Comparison of ENCODE assay signal across 24 mouse cellular contexts in genomic region chr9:104142805-104143204, GRCm38 (mm10). TPM values are rescaled to one million over a fixed set of nuclear protein-coding genes. Genes with fewer than 3 reads are reported as not detected.
DNase-seq lines count a peak whose midpoint lies in the region; ATAC-seq and TF ChIP-seq lines count a peak whose summit lies in the region.
"Had no signal": no experiment of that assay in that cellular context is flagged by ENCODE, and none has a peak within 500 bp of the region (broad histone marks: within the 10 kb centered on the region; RNA-seq: fewer than 3 reads in every experiment).

No protein-coding gene starts in this region.

- intact Hi-C loops in heart, postnatal 36 days (cut with DNase I), result no loop called here

- H3K4me2 ChIP-seq in heart, embryonic 13.5 days, result no peak overlapping the region
- H3K4me2 ChIP-seq in heart, embryonic 15.5 days, result no peak overlapping the region
- H3K4me2 ChIP-seq in heart, embryonic 11.5 days, result no peak overlapping the region
- H3K4me2 ChIP-seq in heart, postnatal 0 days (ENCODE audit: low read depth, low read length), result no peak overlapping the region
- no peak overlapping the region for H3K4me2 ChIP-seq in liver, embryonic 16.5 days (ENCODE audit: low read depth, low read length)
- H3K4me2 ChIP-seq: embryonic facial prominence, embryonic 13.5 days; embryonic facial prominence, embryonic 15.5 days; forebrain, embryonic 12.5 days had no signal

- ATAC-seq in heart, embryonic 13.5 days (ENCODE audit: extremely low read depth, insufficient number of reproducible peaks, low FRiP score, low TSS enrichment), result peak; percentile 42; the same call in 1 of the 2 replicates
- ATAC-seq in heart, embryonic 15.5 days (replicated peaks; ENCODE audit: insufficient number of reproducible peaks, insufficient read depth, low FRiP score, low read depth), result peak; percentile 60; the same call in 1 of the 2 replicates
- ATAC-seq in heart, embryonic 11.5 days (replicated peaks; ENCODE audit: insufficient number of reproducible peaks, low FRiP score, low TSS enrichment), result no peak
- ATAC-seq in heart, postnatal 0 days (ENCODE audit: insufficient read depth, low read depth), result 0 out of 2 replicates have a peak, but pooled peaks have one; percentile 13
- ATAC-seq in liver, embryonic 16.5 days (ENCODE audit: low read depth), result 0 out of 2 replicates have a peak, but pooled peaks have one; percentile 27
- ATAC-seq: forebrain, embryonic 14.5 days had no signal

- no peak for DNase-seq in heart, postnatal 36 days
- DNase-seq in heart, postnatal 0 days (ENCODE audit: low spot score), result no peak
- no peak for DNase-seq in heart, adult 9 months (ENCODE audit: low spot score in 2 of 2)
- DNase-seq in liver, result no peak
- DNase-seq: adrenal gland, adult 2 months; adrenal gland, postnatal 10 days; adrenal gland, postnatal 25 days; cerebellum, adult 11 months; cerebellum, adult 18-20 months; cerebellum, adult 8-10 months; cerebellum, adult 9-11 months; cerebellum, postnatal 14 days; cerebellum, postnatal 36 days; embryo, embryonic 11 days had no signal

- WGBS in heart, embryonic 13.5 days, result 68% methylated on average over 14 of the region's 14 CpGs
- 75% methylated on average over 14 of the region's 14 CpGs for WGBS in heart, embryonic 15.5 days
- WGBS in heart, embryonic 11.5 days (ENCODE audit: insufficient replicate concordance), result 68% methylated on average over 14 of the region's 14 CpGs
- WGBS in heart, postnatal 0 days, result 64% methylated on average over 14 of the region's 14 CpGs
- WGBS in liver, embryonic 16.5 days (ENCODE audit: insufficient replicate concordance), result 71% methylated on average over 14 of the region's 14 CpGs

- no peaks in the 10 kb centered on the region for H3K36me3 ChIP-seq in heart, embryonic 13.5 days
- H3K36me3 ChIP-seq in heart, embryonic 15.5 days, result no peaks in the 10 kb centered on the region
- H3K36me3 ChIP-seq in heart, embryonic 11.5 days (ENCODE audit: control insufficient read depth, insufficient read depth, low read length), result no peaks in the 10 kb centered on the region
- no peaks in the 10 kb centered on the region for H3K36me3 ChIP-seq in heart, postnatal 0 days (replicated peaks; ENCODE audit: control insufficient read depth, insufficient read depth, low read length)
- no peaks in the 10 kb centered on the region for H3K36me3 ChIP-seq in liver, embryonic 16.5 days (ENCODE audit: control insufficient read depth, insufficient read depth)
- H3K36me3 ChIP-seq: embryonic facial prominence, embryonic 13.5 days; embryonic facial prominence, embryonic 15.5 days; forebrain, embryonic 10.5 days; forebrain, embryonic 12.5 days had no signal

- no peak overlapping the region for H3K4me3 ChIP-seq in heart, embryonic 13.5 days
- H3K4me3 ChIP-seq in heart, embryonic 15.5 days, result no peak overlapping the region
- H3K4me3 ChIP-seq in heart, embryonic 11.5 days (ENCODE audit: low read depth, low read length), result no peak overlapping the region
- no peak overlapping the region for H3K4me3 ChIP-seq in heart, postnatal 0 days (ENCODE audit: low read depth, low read length)
- H3K4me3 ChIP-seq in liver, embryonic 16.5 days (ENCODE audit: low read depth, low read length), result no peak overlapping the region
- H3K4me3 ChIP-seq: embryonic facial prominence, embryonic 13.5 days; embryonic facial prominence, embryonic 15.5 days; erythroblast, embryonic 14.5 days; forebrain, embryonic 10.5 days; forebrain, embryonic 12.5 days had no signal

- peaks cover 4% of the 10 kb centered on the region; the same call in 1 of the 2 replicates for H3K9me3 ChIP-seq in heart, embryonic 13.5 days
- H3K9me3 ChIP-seq in heart, embryonic 15.5 days (replicated peaks), result no peaks in the 10 kb centered on the region
- H3K9me3 ChIP-seq in heart, embryonic 11.5 days (replicated peaks; ENCODE audit: control insufficient read depth, low read length), result no peaks in the 10 kb centered on the region; the same call in 1 of the 2 replicates
- H3K9me3 ChIP-seq in heart, postnatal 0 days (replicated peaks; ENCODE audit: control insufficient read depth, low read length), result no peaks in the 10 kb centered on the region
- H3K9me3 ChIP-seq in liver, embryonic 16.5 days (replicated peaks; ENCODE audit: control insufficient read depth, low read length), result no peaks in the 10 kb centered on the region
- H3K9me3 ChIP-seq: embryonic facial prominence, embryonic 13.5 days; embryonic facial prominence, embryonic 15.5 days; forebrain, embryonic 10.5 days; forebrain, embryonic 12.5 days had no signal

- no peak overlapping the region for H3K9ac ChIP-seq in heart, embryonic 13.5 days
- no peak overlapping the region for H3K9ac ChIP-seq in heart, embryonic 15.5 days
- no peak overlapping the region for H3K9ac ChIP-seq in heart, embryonic 11.5 days (ENCODE audit: low read depth, low read length)
- H3K9ac ChIP-seq in heart, postnatal 0 days (replicated peaks; ENCODE audit: low read depth, low read length), result no peak overlapping the region
- H3K9ac ChIP-seq in liver, embryonic 16.5 days (ENCODE audit: low read depth, low read length), result no peak overlapping the region
- H3K9ac ChIP-seq: embryonic facial prominence, embryonic 13.5 days; embryonic facial prominence, embryonic 15.5 days; forebrain, embryonic 12.5 days had no signal

- TF ChIP-seq EP300 in heart, postnatal 0 days (IDR thresholded peaks at IDR 0.05; ENCODE audit: low read depth), result no peak

- TF ChIP-seq CTCF in heart, postnatal 0 days (IDR thresholded peaks at IDR 0.05; ENCODE audit: low read depth), result no peak

- no peaks in the 10 kb centered on the region for H3K27me3 ChIP-seq in heart, embryonic 13.5 days (replicated peaks)
- H3K27me3 ChIP-seq in heart, embryonic 15.5 days, result no peaks in the 10 kb centered on the region
- H3K27me3 ChIP-seq in heart, embryonic 11.5 days (ENCODE audit: control insufficient read depth, insufficient read depth, low read length), result no peaks in the 10 kb centered on the region
- no peaks in the 10 kb centered on the region for H3K27me3 ChIP-seq in heart, postnatal 0 days (ENCODE audit: control insufficient read depth, insufficient read depth, low read length)
- H3K27me3 ChIP-seq in liver, embryonic 16.5 days (ENCODE audit: control insufficient read depth, insufficient read depth, low read depth, low read length), result no peaks in the 10 kb centered on the region
- H3K27me3 ChIP-seq: embryonic facial prominence, embryonic 13.5 days; embryonic facial prominence, embryonic 15.5 days; forebrain, embryonic 12.5 days had no signal

- H3K27ac ChIP-seq in heart, embryonic 13.5 days (replicated peaks), result 0 out of 2 replicates have a peak overlapping the region, but pooled peaks have one; percentile 42
- no peak overlapping the region for H3K27ac ChIP-seq in heart, embryonic 15.5 days
- H3K27ac ChIP-seq in heart, embryonic 11.5 days (ENCODE audit: low read depth, low read length), result no peak overlapping the region
- H3K27ac ChIP-seq in heart, postnatal 0 days (ENCODE audit: low read depth), result no peak overlapping the region
- H3K27ac ChIP-seq in liver, embryonic 16.5 days (ENCODE audit: low read length), result no peak overlapping the region
- H3K27ac ChIP-seq: embryonic facial prominence, embryonic 13.5 days; embryonic facial prominence, embryonic 15.5 days; forebrain, embryonic 10.5 days; forebrain, embryonic 12.5 days had no signal

- no peaks in the 10 kb centered on the region for H3K4me1 ChIP-seq in heart, embryonic 13.5 days
- H3K4me1 ChIP-seq in heart, embryonic 15.5 days (replicated peaks), result no peaks in the 10 kb centered on the region
- no peaks in the 10 kb centered on the region for H3K4me1 ChIP-seq in heart, embryonic 11.5 days (ENCODE audit: control insufficient read depth, insufficient read depth, low read length)
- no peaks in the 10 kb centered on the region for H3K4me1 ChIP-seq in heart, postnatal 0 days (ENCODE audit: control insufficient read depth, insufficient read depth)
- no peaks in the 10 kb centered on the region for H3K4me1 ChIP-seq in liver, embryonic 16.5 days (ENCODE audit: control insufficient read depth, low read depth, low read length)
- H3K4me1 ChIP-seq: embryonic facial prominence, embryonic 13.5 days; embryonic facial prominence, embryonic 15.5 days; forebrain, embryonic 10.5 days; forebrain, embryonic 12.5 days had no signal

RNA-seq across cellular contexts. Expression of gene Ackr4, which starts 16.1 kb away (rescaled TPM):
- 2.4 and 2.5 TPM in 2 replicates for polyA plus RNA-seq in heart, embryonic 13.5 days (2015; fragmentation: Nextera tagmentation; extraction: Ambion mirVana)
- 1 to 10 TPM; 3.8 to 4.7 TPM for total RNA-seq in heart, postnatal 36 days (2021)
- 5.5 and 7.8 TPM in 2 replicates for polyA plus RNA-seq in heart, embryonic 15.5 days (2015; fragmentation: Nextera tagmentation; extraction: Ambion mirVana)
- 0.31 and 0.48 TPM in 2 replicates for polyA plus RNA-seq in heart, embryonic 11.5 days (2014; fragmentation: Nextera tagmentation; extraction: Ambion mirVana)
- 18.1 and 18.8 TPM in 2 replicates for total RNA-seq in heart, postnatal 0 days (2014; rRNA removed; ENCODE audit: low replicate concordance)
- polyA plus RNA-seq in heart, postnatal 0 days (2015; fragmentation: Nextera tagmentation; extraction: Ambion mirVana), result 6.4 and 6.7 TPM in 2 replicates
- 0.95 and 1.5 TPM in 2 replicates for polyA plus RNA-seq in liver, embryonic 16.5 days (2015; fragmentation: Nextera tagmentation; extraction: Ambion mirVana)
- polyA plus RNA-seq: erythroblast, embryonic 14.5 days had no signal
